Mouse (Mus musculus) forebrain, embryonic 15.5 days (tissue): ENCODE data around the gene Fam20c. TPM values are rescaled to one million over a fixed set of nuclear protein-coding genes. Genes with fewer than 3 reads are reported as not detected.

ENCODE experiments used
- ATAC-seq: fragments of 200-750 bp; cut with Nextera tagmentation; replicated peaks from 2 replicates; pipeline ENCODE4 v1.8.0; 2017; ENCODE audit warnings: mild to moderate bottlenecking, moderate TSS enrichment, moderate library complexity
- H3K27ac ChIP-seq: fragments of 300-500 bp; sonication (generic); replicated peaks from 2 replicates; pipeline ENCODE4 v1.5.1; 2015; ENCODE audit warnings: mild to moderate bottlenecking, inconsistent platforms
- H3K27me3 ChIP-seq: fragments of 300-500 bp; sonication (generic); 2 replicates; pipeline ENCODE4 v1.6.1; 2015; ENCODE audit warnings: inconsistent platforms
- H3K36me3 ChIP-seq: fragments of 300-500 bp; sonication (generic); 2 replicates; pipeline ENCODE4 v1.6.1; 2015; ENCODE audit warnings: mild to moderate bottlenecking, inconsistent platforms
- H3K4me1 ChIP-seq: fragments of 300-500 bp; sonication (generic); 2 replicates; pipeline ENCODE4 v1.6.1; 2015; ENCODE audit warnings: inconsistent platforms
- H3K4me2 ChIP-seq: fragments of 300-500 bp; sonication (generic); replicated peaks from 2 replicates; pipeline ENCODE4 v1.6.1; 2015; ENCODE audit warnings: mild to moderate bottlenecking, inconsistent platforms
- H3K4me3 ChIP-seq: fragments of 300-500 bp; sonication (generic); 2 replicates; pipeline ENCODE4 v1.5.1; 2015; ENCODE audit warnings: mild to moderate bottlenecking, inconsistent platforms
- H3K9ac ChIP-seq: fragments of 300-500 bp; sonication (generic); replicated peaks from 2 replicates; pipeline ENCODE4 v1.6.1; 2015; ENCODE audit warnings: mild to moderate bottlenecking, inconsistent platforms
- H3K9me3 ChIP-seq: fragments of 300-500 bp; sonication (generic); 2 replicates; pipeline ENCODE4 v1.6.1; 2016; ENCODE audit warnings: inconsistent platforms
- WGBS: fragments of 180-500 bp; shearing (Covaris S2); methylation state at CpG from one replicate; pipeline ENCODE4 v1.1.7; 2015; ENCODE audit warnings: mixed read lengths; 5-methylcytosine and 5-hydroxymethylcytosine counted together
- polyA plus RNA-seq: library from polyadenylated mRNA; unstranded; fragments of >200 nt; fragmentation: Nextera tagmentation; extraction: Ambion mirVana; gene quantifications from 2 replicates; pipeline ENCODE4 v1.2.1, GENCODE M21; 2015

Gene Fam20c
- 43.7 and 47.3 TPM in 2 replicates for polyA plus RNA-seq

DNA sequence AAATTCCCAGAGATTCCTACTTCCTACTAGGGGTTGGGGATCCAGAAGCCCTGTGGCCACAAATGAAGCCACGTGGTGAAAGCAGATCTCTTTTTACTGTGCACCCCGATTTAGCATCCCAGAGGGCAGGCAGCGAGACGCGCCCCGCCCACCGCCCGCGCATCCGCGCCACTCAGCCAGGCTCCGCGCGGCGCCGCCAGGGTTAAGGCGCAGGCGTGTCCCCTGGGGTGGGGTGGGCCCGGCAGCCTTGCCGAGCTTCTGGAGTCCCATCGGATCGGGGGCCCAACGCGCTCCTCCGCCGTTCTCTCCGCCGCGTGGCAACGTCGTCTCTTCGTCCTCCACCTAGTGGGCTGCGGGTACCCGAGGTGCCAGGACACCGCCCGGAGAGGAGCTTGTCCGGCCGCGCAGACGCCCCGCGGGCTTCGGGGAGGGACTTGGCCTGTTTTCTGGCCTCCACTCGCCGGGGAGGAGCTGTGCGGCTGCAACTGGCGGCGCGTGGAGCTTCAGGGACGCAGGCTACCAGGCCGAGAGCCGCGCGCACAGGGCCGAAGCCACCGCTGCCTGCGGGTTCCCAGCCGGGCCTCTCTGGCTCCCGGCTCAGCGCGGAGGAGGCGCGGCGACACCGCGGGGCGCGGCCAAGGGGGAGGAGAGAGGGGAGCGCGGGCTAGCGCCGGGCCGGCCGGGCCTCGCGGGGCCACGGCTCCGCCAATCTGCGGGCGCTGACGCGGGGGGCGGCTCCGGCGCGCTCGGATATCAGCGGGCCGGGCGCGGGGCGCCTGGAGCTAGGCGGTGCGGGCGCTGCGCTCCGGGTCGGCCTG is at the start of gene Fam20c:
Fam20c (plus strand) TSS at position 212 of the 818 bp plus-strand sequence.
- under 1% methylated on average over 58 of the region's 98 CpGs for WGBS
- Histone ChIP-seq H3K4me2 (peak within 1 kb of the TSS; percentile 84), H3K36me3 (peaks cover 15% of the 10 kb centered on the region), H3K27me3 (no peaks in the 10 kb centered on the region), H3K9ac (peak within 1 kb of the TSS; percentile 97), H3K9me3 (no peaks in the 10 kb centered on the region), H3K4me1 (peaks cover 53% of the 10 kb centered on the region), H3K27ac (peak within 1 kb of the TSS; percentile 99), H3K4me3 (peak within 1 kb of the TSS; percentile 81)
- peak; percentile 81 for ATAC-seq

GRCm38 (mm10) chr5:138707367-138707766 is 46.9 kb upstream of the Fam20c start:
- Histone ChIP-seq H3K27ac (no peak overlapping the region), H3K4me1 (no peaks in the 10 kb centered on the region), H3K4me3 (no peak overlapping the region), H3K36me3 (no peaks in the 10 kb centered on the region), H3K27me3 (no peaks in the 10 kb centered on the region), H3K9ac (no peak overlapping the region), H3K4me2 (no peak overlapping the region), H3K9me3 (no peaks in the 10 kb centered on the region)
- ATAC-seq, result no peak

- Histone ChIP-seq H3K9ac (no peak overlapping the region), H3K27me3 (no peaks in the 10 kb centered on the region), H3K4me1 (no peaks in the 10 kb centered on the region), H3K9me3 (no peaks in the 10 kb centered on the region), H3K27ac (no peak overlapping the region), H3K4me2 (no peak overlapping the region), H3K4me3 (no peak overlapping the region), H3K36me3 (no peaks in the 10 kb centered on the region)
- no peak for ATAC-seq
Measured at GRCm38 (mm10) chr5:138708591-138708990, 45.7 kb upstream of the Fam20c start.

DNA sequence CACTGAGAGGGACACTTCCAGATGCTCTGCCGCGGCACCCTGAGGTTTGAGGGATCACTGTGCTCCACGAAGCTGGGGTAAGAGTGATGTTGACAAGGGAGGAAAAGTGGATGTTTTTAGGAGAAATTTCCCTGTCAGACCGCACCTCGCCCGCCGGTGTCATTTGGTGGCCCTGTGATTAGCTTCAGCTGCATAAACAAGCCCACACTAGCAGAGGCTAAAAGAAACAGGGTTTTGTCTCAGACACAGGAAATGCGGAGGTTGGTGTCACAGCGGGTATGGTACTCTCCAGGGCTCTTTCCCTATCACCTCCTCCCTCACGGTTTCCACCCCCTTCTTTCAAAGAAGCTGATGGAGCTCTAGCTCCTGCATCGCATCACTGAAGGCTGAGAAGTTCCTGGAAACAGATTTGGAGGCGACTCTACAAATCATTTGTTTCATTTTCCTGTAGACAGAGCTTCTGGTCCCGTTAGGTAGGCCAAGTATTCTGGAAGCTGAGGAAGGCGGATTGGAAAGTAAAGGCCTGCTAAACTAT is 38.7 kb upstream of the Fam20c start:
- H3K9me3 ChIP-seq, result no peaks in the 10 kb centered on the region
- H3K4me2 ChIP-seq, result no peak overlapping the region
- no peak overlapping the region for H3K4me3 ChIP-seq
- H3K9ac ChIP-seq, result no peak overlapping the region
- H3K27ac ChIP-seq, result no peak overlapping the region
- 61% methylated on average over 14 of the region's 14 CpGs for WGBS
- H3K4me1 ChIP-seq, result peaks cover 4% of the 10 kb centered on the region; the same call in 1 of the 2 replicates
- H3K36me3 ChIP-seq, result no peaks in the 10 kb centered on the region
- no peaks in the 10 kb centered on the region for H3K27me3 ChIP-seq
- ATAC-seq, result no peak

DNA sequence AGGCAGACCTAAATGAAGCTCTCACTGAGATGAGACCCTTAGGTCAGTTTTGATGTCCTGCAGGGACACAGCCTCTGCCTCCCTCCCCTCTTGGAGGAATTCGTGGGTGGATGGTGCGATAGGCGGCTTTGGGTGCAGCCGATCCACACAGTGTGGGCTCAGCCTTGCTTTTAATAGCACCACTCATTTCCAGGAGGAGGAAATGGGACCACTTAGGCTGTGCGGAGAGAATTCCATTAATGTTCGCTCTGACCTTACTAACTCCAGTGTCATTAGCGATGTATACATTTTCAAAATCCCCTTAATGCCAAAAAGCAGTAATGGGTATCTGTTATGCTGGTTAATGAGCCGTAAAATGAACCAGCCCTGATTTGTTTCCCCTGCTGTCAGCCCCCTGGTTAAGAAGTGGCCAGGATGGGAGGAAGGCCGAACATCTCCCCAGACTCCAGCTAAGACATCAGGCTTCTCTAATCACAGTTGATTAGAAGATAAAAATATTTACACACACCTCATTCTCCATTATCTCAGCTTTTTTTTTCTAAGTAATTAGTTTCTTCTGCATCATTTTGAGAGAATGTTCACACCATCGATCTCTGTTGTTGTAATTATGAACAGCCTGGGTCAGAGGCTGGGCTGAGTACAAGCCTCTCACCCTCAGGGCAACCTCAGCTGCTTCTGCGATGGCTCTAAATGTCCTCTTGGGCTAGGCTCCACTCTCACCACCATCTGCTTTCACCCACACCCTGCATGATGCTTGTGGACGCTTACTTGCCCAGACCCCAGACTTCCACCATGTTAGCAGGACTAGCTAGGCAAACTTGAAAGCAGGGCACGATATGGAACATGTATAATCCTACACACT is 33.8 kb upstream of the Fam20c start:
- no peak for ATAC-seq
- Histone ChIP-seq H3K4me3 (no peak overlapping the region), H3K27me3 (0 out of 2 replicates have a peak, but pooled peaks cover 5% of the 10 kb centered on the region), H3K4me1 (peaks cover 4% of the 10 kb centered on the region; the same call in 1 of the 2 replicates), H3K9ac (no peak overlapping the region), H3K27ac (no peak overlapping the region), H3K9me3 (no peaks in the 10 kb centered on the region), H3K4me2 (no peak overlapping the region), H3K36me3 (no peaks in the 10 kb centered on the region)
- 40% methylated on average over 13 of the region's 13 CpGs for WGBS

GRCm38 (mm10) chr5:138724417-138724816 is 29.9 kb upstream of the Fam20c start:
- no peak for ATAC-seq
- H3K4me2 ChIP-seq, result no peak overlapping the region
- WGBS, result 93% methylated on average over 5 of the region's 5 CpGs
- H3K27me3 ChIP-seq, result 0 out of 2 replicates have a peak, but pooled peaks cover 5% of the 10 kb centered on the region
- no peak overlapping the region for H3K9ac ChIP-seq
- peaks cover 4% of the 10 kb centered on the region; the same call in 1 of the 2 replicates for H3K4me1 ChIP-seq
- no peak overlapping the region for H3K4me3 ChIP-seq
- H3K36me3 ChIP-seq, result no peaks in the 10 kb centered on the region
- H3K27ac ChIP-seq, result no peak overlapping the region
- H3K9me3 ChIP-seq, result no peaks in the 10 kb centered on the region

DNA sequence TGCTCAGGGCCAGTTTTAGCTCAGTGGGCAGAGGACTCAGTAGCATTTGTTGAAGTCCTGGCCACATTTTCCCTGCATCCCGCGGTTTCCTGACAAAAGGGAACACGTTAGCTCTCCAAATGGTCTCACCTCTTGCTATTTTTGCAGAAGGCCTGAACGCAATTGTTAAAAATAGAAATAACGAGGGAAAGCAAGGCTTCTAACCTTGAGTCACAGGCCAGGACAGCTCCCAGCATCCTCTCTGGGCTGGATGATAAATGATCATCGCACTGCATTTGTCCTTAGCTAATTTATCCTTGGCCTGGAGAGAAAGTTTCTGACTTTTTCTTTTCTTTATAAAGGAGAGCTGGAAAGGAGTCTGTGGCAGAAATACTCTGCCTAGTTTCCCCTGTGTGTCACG is 29.2 kb upstream of the Fam20c start:
- 61% methylated on average over 7 of the region's 7 CpGs for WGBS
- no peak overlapping the region for H3K4me2 ChIP-seq
- H3K9ac ChIP-seq, result no peak overlapping the region
- 0 out of 2 replicates have a peak, but pooled peaks cover 5% of the 10 kb centered on the region for H3K27me3 ChIP-seq
- H3K9me3 ChIP-seq, result no peaks in the 10 kb centered on the region
- H3K4me3 ChIP-seq, result no peak overlapping the region
- H3K36me3 ChIP-seq, result no peaks in the 10 kb centered on the region
- no peak overlapping the region for H3K27ac ChIP-seq
- no peak for ATAC-seq
- peaks cover 4% of the 10 kb centered on the region; the same call in 1 of the 2 replicates for H3K4me1 ChIP-seq

- Histone ChIP-seq H3K4me1 (no peaks in the 10 kb centered on the region), H3K27me3 (no peaks in the 10 kb centered on the region), H3K4me3 (no peak overlapping the region), H3K4me2 (no peak overlapping the region), H3K36me3 (no peaks in the 10 kb centered on the region), H3K9me3 (no peaks in the 10 kb centered on the region), H3K27ac (no peak overlapping the region), H3K9ac (no peak overlapping the region)
- WGBS, result 78% methylated on average over 5 of the region's 5 CpGs
- no peak for ATAC-seq
Measured at GRCm38 (mm10) chr5:138730863-138731262, 23.5 kb upstream of the Fam20c start.

GRCm38 (mm10) chr5:138733317-138733899 is 20.9 kb upstream of the Fam20c start:
- Histone ChIP-seq H3K27me3 (no peaks in the 10 kb centered on the region), H3K4me2 (no peak overlapping the region), H3K9me3 (no peaks in the 10 kb centered on the region), H3K4me3 (no peak overlapping the region), H3K27ac (no peak overlapping the region), H3K36me3 (no peaks in the 10 kb centered on the region), H3K4me1 (no peaks in the 10 kb centered on the region), H3K9ac (no peak overlapping the region)
- no peak for ATAC-seq
- WGBS, result 94% methylated on average over 11 of the region's 11 CpGs

- WGBS, result 86% methylated on average over 18 of the region's 18 CpGs
- no peak overlapping the region for H3K27ac ChIP-seq
Measured at GRCm38 (mm10) chr5:138734018-138734417, 20.3 kb upstream of the Fam20c start.

GRCm38 (mm10) chr5:138735201-138735757 is 19.0 kb upstream of the Fam20c start:
- Histone ChIP-seq H3K4me1 (no peaks in the 10 kb centered on the region), H3K36me3 (no peaks in the 10 kb centered on the region), H3K27me3 (no peaks in the 10 kb centered on the region), H3K27ac (no peak overlapping the region), H3K4me3 (no peak overlapping the region), H3K4me2 (no peak overlapping the region), H3K9ac (no peak overlapping the region), H3K9me3 (no peaks in the 10 kb centered on the region)
- WGBS, result 89% methylated on average over 8 of the region's 8 CpGs
- ATAC-seq, result no peak

More at GRCm38 (mm10) chr5:138734018-138734417, 20.3 kb upstream of the Fam20c start:
- ATAC-seq, result no peak
- Histone ChIP-seq H3K27me3 (no peaks in the 10 kb centered on the region), H3K36me3 (no peaks in the 10 kb centered on the region), H3K4me2 (no peak overlapping the region), H3K9me3 (no peaks in the 10 kb centered on the region), H3K4me3 (no peak overlapping the region), H3K4me1 (no peaks in the 10 kb centered on the region), H3K9ac (no peak overlapping the region)
